Mouse (Mus musculus) erythroblast, embryonic 14.5 days (primary cell): ENCODE measurements at regions not wholly inside any gene's neighbourhood (a gene's known extent, or its start where the extent isn't known, plus 50 kb on each side); places are given as distances from the start of the nearest gene placed in this dataset.

Experiments
- H3K27me3 ChIP-seq: 2 replicates; pipeline ENCODE4 v1.6.1; 2012; ENCODE audit warnings: inconsistent platforms; ENCODE audit not compliant: control insufficient read depth
- H3K36me3 ChIP-seq: 2 replicates; pipeline ENCODE4 v1.6.1; 2012; ENCODE audit warnings: mild to moderate bottlenecking, inconsistent platforms; ENCODE audit not compliant: control insufficient read depth
- H3K4me1 ChIP-seq: 2 replicates; pipeline ENCODE4 v1.6.1; 2012; ENCODE audit warnings: inconsistent platforms; ENCODE audit not compliant: control insufficient read depth
- H3K4me3 ChIP-seq: replicated peaks from 2 replicates; pipeline ENCODE3; 2012; ENCODE audit warnings: moderate library complexity, mild to moderate bottlenecking, inconsistent platforms
- H3K9me3 ChIP-seq: 2 replicates; pipeline ENCODE4 v1.6.1; 2012; ENCODE audit warnings: low read length, inconsistent platforms, mixed read lengths; ENCODE audit not compliant: control insufficient read depth
- GATA1 ChIP-seq: IDR thresholded peaks from 2 replicates; pipeline ENCODE4 v1.6.1; 2012; ENCODE audit warnings: low read length, inconsistent platforms, mixed read lengths
- TAL1 ChIP-seq: IDR thresholded peaks from 3 replicates; pipeline ENCODE4 v1.6.1; 2012; ENCODE audit warnings: low read length, inconsistent platforms, mixed read lengths

DNA sequence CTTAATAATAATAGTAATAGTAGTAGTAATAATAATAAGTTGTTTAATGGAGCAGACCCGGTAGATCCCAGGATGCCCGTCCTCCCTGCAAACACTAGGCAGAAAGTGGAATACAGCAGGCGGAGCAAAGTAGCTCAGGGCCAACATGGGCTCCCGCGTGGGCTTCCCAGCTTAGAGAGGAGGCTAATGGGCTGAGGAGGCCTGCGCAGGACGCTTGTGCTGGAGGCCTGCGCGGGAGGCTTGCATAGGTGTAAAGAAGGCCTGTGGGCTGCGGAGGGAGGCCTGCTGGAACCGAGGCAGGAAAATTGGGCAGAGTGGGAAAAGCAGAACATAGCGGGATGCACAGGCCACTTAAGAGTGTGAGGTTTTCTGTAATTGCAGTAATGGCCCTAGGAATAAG is 365.4 kb downstream of the Etnk1 start:
- H3K4me1 ChIP-seq = no peaks in the 10 kb centered on the region
- TF ChIP-seq TAL1 (no peak), GATA1 (no peak)
- H3K4me3 ChIP-seq = no peak overlapping the region
- H3K9me3 ChIP-seq = peaks cover 6% of the 10 kb centered on the region
- no peaks in the 10 kb centered on the region for H3K27me3 ChIP-seq
- no peaks in the 10 kb centered on the region for H3K36me3 ChIP-seq

DNA sequence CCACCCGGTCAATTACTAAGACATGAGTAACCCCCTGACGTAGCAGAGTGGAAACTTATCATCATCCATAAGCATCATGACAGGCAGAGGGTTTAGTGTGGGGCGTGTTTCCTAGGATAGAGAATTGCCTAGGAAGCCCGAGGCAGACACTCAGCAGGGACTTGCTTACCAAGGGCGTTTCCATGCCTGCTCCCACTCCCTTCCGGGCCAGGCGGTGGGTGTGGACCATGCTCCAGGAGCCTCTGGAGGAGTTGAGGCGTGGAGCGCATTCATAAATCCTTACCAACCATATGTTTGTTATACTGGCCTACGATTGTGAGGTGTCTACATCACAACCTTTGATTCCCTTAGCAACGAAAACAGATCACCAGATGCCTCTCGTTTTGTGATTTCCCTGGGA is 368.2 kb downstream of the Etnk1 start:
- Histone ChIP-seq H3K4me1 (no peaks in the 10 kb centered on the region), H3K27me3 (no peaks in the 10 kb centered on the region), H3K4me3 (no peak overlapping the region), H3K36me3 (no peaks in the 10 kb centered on the region), H3K9me3 (peaks cover 11% of the 10 kb centered on the region)
- TF ChIP-seq TAL1 (no peak), GATA1 (no peak)

DNA sequence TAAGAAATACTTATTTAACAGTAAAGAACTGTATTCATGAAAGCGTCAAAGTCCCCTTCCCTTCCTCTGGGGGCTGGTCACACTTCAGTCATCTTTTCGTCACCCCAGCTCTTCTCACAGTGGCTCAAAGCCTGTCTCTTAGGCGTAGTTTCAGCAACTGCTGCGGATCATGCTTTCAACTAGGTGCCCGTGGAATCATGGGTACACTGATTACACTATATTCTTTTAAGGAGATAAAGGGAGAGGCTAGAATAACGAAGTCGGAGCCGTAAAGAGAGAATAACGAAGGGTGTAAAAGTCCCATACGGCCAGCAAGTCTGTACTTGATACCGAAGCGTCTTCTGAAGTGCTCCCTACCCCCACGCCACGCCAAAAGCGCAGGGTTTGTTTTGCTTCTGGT is 368.7 kb downstream of the Etnk1 start:
- no peak for TF ChIP-seq TAL1
- TF ChIP-seq GATA1 = no peak
- Histone ChIP-seq H3K4me1 (no peaks in the 10 kb centered on the region), H3K4me3 (no peak overlapping the region), H3K9me3 (peaks cover 11% of the 10 kb centered on the region), H3K27me3 (no peaks in the 10 kb centered on the region), H3K36me3 (no peaks in the 10 kb centered on the region)

DNA sequence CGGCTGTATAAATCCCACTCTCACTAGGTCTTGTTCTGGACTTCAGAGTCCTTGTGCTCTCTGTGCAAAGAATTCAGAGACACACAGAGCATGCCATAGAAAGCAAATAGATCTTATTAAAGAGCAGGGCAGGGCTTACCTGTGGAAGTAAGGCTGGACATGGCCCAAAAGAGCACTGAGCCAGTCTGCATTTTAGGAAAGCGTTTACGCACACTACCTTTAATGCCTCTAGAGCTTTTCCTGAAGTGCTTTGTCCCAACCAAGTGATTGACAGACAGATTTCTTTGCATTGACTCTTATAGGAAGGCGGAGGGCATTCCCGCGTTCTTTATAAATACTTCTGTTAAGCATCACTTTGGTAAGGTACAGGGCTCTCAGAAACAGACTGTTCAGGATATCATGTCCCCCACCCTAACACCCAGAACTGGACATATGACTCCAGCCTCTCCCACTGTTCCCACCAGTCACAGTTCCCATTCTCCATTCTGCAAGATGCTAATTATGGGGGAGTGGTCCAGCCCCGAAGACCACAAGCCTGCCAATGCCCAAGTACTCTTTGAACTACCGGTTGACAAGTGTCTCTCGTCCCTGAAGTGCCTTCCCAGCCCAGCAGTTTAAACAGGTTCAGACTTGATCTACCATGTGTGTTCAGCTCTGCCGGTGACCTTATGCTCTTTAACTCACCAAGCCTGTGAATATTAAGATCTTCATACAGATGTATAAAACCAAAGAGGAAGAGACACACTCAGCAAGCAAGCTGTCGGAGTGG is 369.7 kb downstream of the Etnk1 start:
- peaks cover 11% of the 10 kb centered on the region for H3K9me3 ChIP-seq
- TF ChIP-seq TAL1 (no peak), GATA1 (no peak)

DNA sequence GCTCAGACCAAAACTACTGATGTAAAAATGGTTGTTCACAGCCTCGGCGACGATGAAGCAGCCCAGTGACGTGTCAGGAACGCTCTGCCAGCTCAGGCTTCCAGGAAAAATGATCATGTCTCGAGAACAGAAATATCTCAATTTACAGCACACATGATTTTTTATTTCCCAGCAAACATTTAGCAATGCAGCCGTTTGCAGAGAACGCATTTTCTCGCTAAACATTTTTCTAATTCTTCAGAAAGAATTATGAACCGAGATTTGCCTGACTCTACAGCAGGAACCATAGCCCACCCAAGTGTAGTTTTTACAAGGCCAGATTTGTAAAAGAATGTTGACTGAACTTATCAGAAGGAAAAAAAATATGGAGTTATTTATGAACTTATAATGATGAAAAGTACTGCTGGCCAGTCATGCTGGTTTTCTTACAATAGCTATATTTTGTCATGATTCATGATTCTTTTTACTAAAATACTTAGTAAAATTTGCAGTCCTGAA is 380.4 kb downstream of the Etnk1 start:
- Histone ChIP-seq H3K4me1 (no peaks in the 10 kb centered on the region), H3K36me3 (no peaks in the 10 kb centered on the region), H3K9me3 (no peaks in the 10 kb centered on the region; the same call in 1 of the 2 replicates), H3K4me3 (no peak overlapping the region), H3K27me3 (no peaks in the 10 kb centered on the region)
- no peak for TF ChIP-seq TAL1
- TF ChIP-seq GATA1 = no peak

More for the DNA sequence above, 369.7 kb downstream of the Etnk1 start:
- no peak overlapping the region for H3K4me3 ChIP-seq
- H3K36me3 ChIP-seq = no peaks in the 10 kb centered on the region
- no peaks in the 10 kb centered on the region for H3K4me1 ChIP-seq
- H3K27me3 ChIP-seq = no peaks in the 10 kb centered on the region

DNA sequence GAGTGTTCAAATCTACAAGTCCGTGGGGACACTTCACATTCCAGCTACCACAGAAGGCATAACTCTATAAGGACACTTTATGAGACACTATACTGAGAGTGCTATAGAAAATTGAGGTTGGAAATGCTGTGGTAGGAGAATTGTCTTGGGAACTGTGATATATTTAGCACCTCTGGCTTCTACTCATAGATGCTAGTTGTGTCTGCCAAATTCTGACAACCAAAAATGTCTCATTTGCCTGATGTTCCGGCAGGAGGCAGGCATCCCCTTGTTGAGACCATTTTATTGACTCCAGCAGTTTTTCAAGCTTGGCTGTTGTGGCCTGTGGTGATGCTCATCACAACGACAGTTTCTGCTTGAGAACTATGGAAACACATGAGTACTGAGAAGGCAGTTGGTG is 387.9 kb downstream of the Etnk1 start:
- Histone ChIP-seq H3K4me3 (no peak overlapping the region), H3K27me3 (no peaks in the 10 kb centered on the region), H3K9me3 (no peaks in the 10 kb centered on the region), H3K4me1 (no peaks in the 10 kb centered on the region), H3K36me3 (no peaks in the 10 kb centered on the region)
- TF ChIP-seq TAL1 (no peak), GATA1 (no peak)

DNA sequence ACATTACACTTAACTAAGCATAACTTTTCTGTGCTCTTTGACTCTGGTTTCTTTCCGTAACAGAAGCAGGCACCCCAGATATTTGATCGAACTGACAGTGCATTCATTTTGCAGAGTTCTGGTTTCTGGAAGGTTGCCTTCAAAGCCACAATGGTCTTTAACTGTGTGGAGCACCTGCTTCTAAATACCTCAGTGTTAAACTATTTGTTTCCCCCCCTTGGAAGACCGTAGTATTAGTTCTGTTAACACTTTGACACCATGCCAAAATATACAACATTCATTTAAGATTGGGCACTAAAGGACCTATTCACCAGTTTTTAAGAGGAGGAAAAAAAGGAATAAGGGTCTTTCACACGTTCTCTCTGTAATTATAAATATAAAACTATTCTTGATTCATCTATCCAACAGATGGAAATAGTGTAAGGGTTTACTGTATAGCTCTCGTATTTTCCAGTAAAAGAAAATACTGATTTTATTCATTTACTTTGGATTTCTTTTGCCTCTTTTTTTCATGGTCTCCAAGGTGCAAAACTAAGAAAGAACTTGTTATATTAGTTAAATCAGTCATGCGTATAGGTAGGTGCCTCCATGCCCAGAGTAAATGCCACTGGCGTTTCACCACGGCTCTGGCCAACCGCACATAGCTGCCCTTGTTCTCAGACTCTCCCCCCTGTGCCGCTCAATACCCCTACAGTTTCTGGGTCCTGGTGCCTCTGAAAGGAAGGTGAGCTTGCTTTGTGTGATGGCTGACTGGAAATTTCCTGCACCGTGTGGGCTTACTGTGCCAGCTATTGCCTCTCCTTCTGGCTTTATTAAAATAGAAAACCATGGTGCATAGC is 391.2 kb downstream of the Etnk1 start:
- Histone ChIP-seq H3K27me3 (no peaks in the 10 kb centered on the region), H3K4me3 (no peak overlapping the region), H3K9me3 (no peaks in the 10 kb centered on the region), H3K36me3 (no peaks in the 10 kb centered on the region), H3K4me1 (no peaks in the 10 kb centered on the region)
- TF ChIP-seq GATA1 (no peak), TAL1 (no peak)

DNA sequence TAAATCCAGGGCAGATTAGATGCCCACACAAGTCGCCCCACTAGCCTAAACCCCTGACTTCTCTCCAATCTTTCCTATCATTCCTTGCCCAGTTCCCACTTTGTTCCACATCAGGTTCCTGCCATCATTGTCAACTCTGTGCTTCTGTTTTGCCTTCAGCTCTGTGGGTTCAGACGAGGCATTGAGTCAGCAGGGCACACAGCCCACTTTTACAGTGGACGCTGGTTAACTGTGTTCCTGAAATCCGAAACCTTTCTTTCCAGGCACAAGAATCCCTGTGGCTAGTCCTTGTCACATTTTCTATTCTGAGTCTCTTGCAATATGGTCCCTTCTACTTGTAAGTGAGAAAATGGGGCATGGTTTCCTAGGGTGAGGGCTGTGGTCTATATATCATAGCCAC is 392.3 kb downstream of the Etnk1 start:
- Histone ChIP-seq H3K27me3 (no peaks in the 10 kb centered on the region), H3K4me3 (no peak overlapping the region), H3K9me3 (no peaks in the 10 kb centered on the region), H3K36me3 (no peaks in the 10 kb centered on the region), H3K4me1 (no peaks in the 10 kb centered on the region)
- TF ChIP-seq GATA1 = no peak
- no peak for TF ChIP-seq TAL1

DNA sequence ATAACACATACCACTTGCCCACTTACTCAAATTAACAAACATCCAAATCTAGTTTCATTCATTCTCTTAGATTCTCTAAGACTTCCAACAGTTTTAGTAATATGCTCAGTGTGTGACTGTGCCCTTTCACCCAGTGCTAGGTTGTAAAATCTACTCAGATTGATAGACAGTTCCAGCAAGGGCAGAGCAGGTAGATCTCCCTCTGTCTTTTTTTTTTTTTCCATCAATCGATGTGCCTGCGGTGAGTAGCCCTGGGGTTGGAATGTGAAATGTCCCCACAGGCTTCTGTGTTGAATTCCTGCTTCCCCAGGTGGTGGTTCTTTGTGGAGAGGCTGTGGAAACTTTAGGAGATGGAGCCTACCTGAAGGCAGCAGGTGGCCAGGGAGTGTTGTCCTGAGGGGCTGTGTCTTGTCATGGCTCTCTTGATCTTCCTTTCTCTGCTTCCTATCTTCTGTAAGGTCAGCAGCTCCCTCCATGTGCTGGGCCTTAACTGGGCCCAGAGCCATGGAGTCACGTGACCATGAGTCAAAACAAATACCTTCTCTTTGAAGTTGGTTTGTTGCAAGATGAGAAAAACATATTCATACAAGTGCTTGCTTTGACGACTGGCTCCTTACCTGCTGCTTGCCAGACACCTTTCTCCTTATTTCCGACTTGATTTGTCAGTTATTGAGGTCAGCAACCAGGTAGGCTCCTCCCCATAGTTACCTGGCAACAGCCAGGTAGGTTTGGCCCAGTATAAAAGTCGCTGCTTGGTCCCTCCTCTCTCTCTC is 394.5 kb downstream of the Etnk1 start:
- Histone ChIP-seq H3K4me3 (no peak overlapping the region), H3K4me1 (no peaks in the 10 kb centered on the region), H3K9me3 (no peaks in the 10 kb centered on the region), H3K36me3 (no peaks in the 10 kb centered on the region), H3K27me3 (no peaks in the 10 kb centered on the region)
- no peak for TF ChIP-seq TAL1
- TF ChIP-seq GATA1 = no peak
